Mouse (Mus musculus): ENCODE measurements at regions not wholly inside any gene's neighbourhood (a gene's known extent, or its start where the extent isn't known, plus 50 kb on each side); places are given as distances from the start of the nearest gene placed in this dataset.

GRCm38 (mm10) chr8:103950460-103950859 is 151.0 kb upstream of the Cdh5 start:
- WGBS = 52% methylated on average over 4 of the region's 4 CpGs
- Histone ChIP-seq H3K27ac (ENCODE audit: low read length) (no peak overlapping the region), H3K4me3 (ENCODE audit: low read depth, low read length) (no peak overlapping the region), H3K9ac (replicated peaks; ENCODE audit: low read depth, low read length) (no peak overlapping the region), H3K27me3 (ENCODE audit: control insufficient read depth, insufficient read depth, low read length) (no peaks in the 10 kb centered on the region), H3K4me2 (replicated peaks; ENCODE audit: low read depth, low read length) (no peak overlapping the region), H3K36me3 (ENCODE audit: control insufficient read depth, insufficient read depth, low read length) (no peaks in the 10 kb centered on the region), H3K9me3 (ENCODE audit: control insufficient read depth, low read depth, low read length) (no peaks in the 10 kb centered on the region; the same call in 1 of the 2 replicates), H3K4me1 (ENCODE audit: control insufficient read depth, insufficient read depth, low read length) (no peaks in the 10 kb centered on the region)
- no peak for ATAC-seq (ENCODE audit: insufficient number of reproducible peaks, insufficient read depth, low FRiP score, low read depth)

- WGBS = 90% methylated on average over 2 of the region's 2 CpGs
- Histone ChIP-seq H3K27me3 (ENCODE audit: control insufficient read depth, insufficient read depth, low read length) (no peaks in the 10 kb centered on the region), H3K9me3 (ENCODE audit: control insufficient read depth, low read depth, low read length) (no peaks in the 10 kb centered on the region; the same call in 1 of the 2 replicates), H3K4me2 (replicated peaks; ENCODE audit: low read depth, low read length) (no peak overlapping the region), H3K4me1 (ENCODE audit: control insufficient read depth, insufficient read depth, low read length) (no peaks in the 10 kb centered on the region), H3K27ac (ENCODE audit: low read length) (no peak overlapping the region), H3K36me3 (ENCODE audit: control insufficient read depth, insufficient read depth, low read length) (no peaks in the 10 kb centered on the region), H3K9ac (replicated peaks; ENCODE audit: low read depth, low read length) (no peak overlapping the region), H3K4me3 (ENCODE audit: low read depth, low read length) (no peak overlapping the region)
- no peak for ATAC-seq (ENCODE audit: insufficient number of reproducible peaks, insufficient read depth, low FRiP score, low read depth)
Observed at GRCm38 (mm10) chr8:103953586-103953985, 147.8 kb upstream of the Cdh5 start.

GRCm38 (mm10) chr8:103955568-103956260 is 145.7 kb upstream of the Cdh5 start:
- ATAC-seq (ENCODE audit: insufficient number of reproducible peaks, insufficient read depth, low FRiP score, low read depth) = no peak
- H3K27me3 ChIP-seq (ENCODE audit: control insufficient read depth, insufficient read depth, low read length) = no peaks in the 10 kb centered on the region
- H3K4me2 ChIP-seq (replicated peaks; ENCODE audit: low read depth, low read length) = no peak overlapping the region
- no peak overlapping the region for H3K4me3 ChIP-seq (ENCODE audit: low read depth, low read length)
- H3K9ac ChIP-seq (replicated peaks; ENCODE audit: low read depth, low read length) = no peak overlapping the region
- no peaks in the 10 kb centered on the region for H3K36me3 ChIP-seq (ENCODE audit: control insufficient read depth, insufficient read depth, low read length)
- no peaks in the 10 kb centered on the region for H3K4me1 ChIP-seq (ENCODE audit: control insufficient read depth, insufficient read depth, low read length)
- H3K9me3 ChIP-seq (ENCODE audit: control insufficient read depth, low read depth, low read length) = no peaks in the 10 kb centered on the region; the same call in 1 of the 2 replicates
- H3K27ac ChIP-seq (ENCODE audit: low read length) = no peak overlapping the region
- 72% methylated on average over 4 of the region's 4 CpGs for WGBS

- Histone ChIP-seq H3K9ac (replicated peaks; ENCODE audit: low read depth, low read length) (no peak overlapping the region), H3K9me3 (ENCODE audit: control insufficient read depth, low read depth, low read length) (no peaks in the 10 kb centered on the region), H3K4me1 (ENCODE audit: control insufficient read depth, insufficient read depth, low read length) (no peaks in the 10 kb centered on the region), H3K4me2 (replicated peaks; ENCODE audit: low read depth, low read length) (no peak overlapping the region), H3K27me3 (ENCODE audit: control insufficient read depth, insufficient read depth, low read length) (no peaks in the 10 kb centered on the region), H3K4me3 (ENCODE audit: low read depth, low read length) (no peak overlapping the region), H3K36me3 (ENCODE audit: control insufficient read depth, insufficient read depth, low read length) (no peaks in the 10 kb centered on the region), H3K27ac (ENCODE audit: low read length) (no peak overlapping the region)
- no peak for ATAC-seq (ENCODE audit: insufficient number of reproducible peaks, insufficient read depth, low FRiP score, low read depth)
- 47% methylated on average over 7 of the region's 7 CpGs for WGBS
Observed at GRCm38 (mm10) chr8:103964293-103964918, 137.0 kb upstream of the Cdh5 start.

- no peak for ATAC-seq (ENCODE audit: insufficient number of reproducible peaks, insufficient read depth, low FRiP score, low read depth)
- no peak overlapping the region for H3K27ac ChIP-seq (ENCODE audit: low read length)
Observed at GRCm38 (mm10) chr8:103969929-103970328, 131.5 kb upstream of the Cdh5 start.

GRCm38 (mm10) chr8:103970511-103970910 is 130.9 kb upstream of the Cdh5 start:
- Histone ChIP-seq H3K4me3 (ENCODE audit: low read depth, low read length) (no peak overlapping the region), H3K9ac (replicated peaks; ENCODE audit: low read depth, low read length) (no peak overlapping the region), H3K4me2 (replicated peaks; ENCODE audit: low read depth, low read length) (no peak overlapping the region), H3K4me1 (ENCODE audit: control insufficient read depth, insufficient read depth, low read length) (no peaks in the 10 kb centered on the region), H3K9me3 (ENCODE audit: control insufficient read depth, low read depth, low read length) (no peaks in the 10 kb centered on the region), H3K27me3 (ENCODE audit: control insufficient read depth, insufficient read depth, low read length) (no peaks in the 10 kb centered on the region), H3K36me3 (ENCODE audit: control insufficient read depth, insufficient read depth, low read length) (no peaks in the 10 kb centered on the region), H3K27ac (ENCODE audit: low read length) (no peak overlapping the region)
- ATAC-seq (ENCODE audit: insufficient number of reproducible peaks, insufficient read depth, low FRiP score, low read depth) = no peak
- WGBS = 83% methylated on average over 3 of the region's 3 CpGs

More at GRCm38 (mm10) chr8:103969929-103970328, 131.5 kb upstream of the Cdh5 start:
- 79% methylated on average over 5 of the region's 5 CpGs for WGBS
- H3K36me3 ChIP-seq (ENCODE audit: control insufficient read depth, insufficient read depth, low read length) = no peaks in the 10 kb centered on the region
- no peaks in the 10 kb centered on the region for H3K9me3 ChIP-seq (ENCODE audit: control insufficient read depth, low read depth, low read length)
- no peak overlapping the region for H3K9ac ChIP-seq (replicated peaks; ENCODE audit: low read depth, low read length)
- no peak overlapping the region for H3K4me2 ChIP-seq (replicated peaks; ENCODE audit: low read depth, low read length)
- H3K27me3 ChIP-seq (ENCODE audit: control insufficient read depth, insufficient read depth, low read length) = no peaks in the 10 kb centered on the region
- H3K4me1 ChIP-seq (ENCODE audit: control insufficient read depth, insufficient read depth, low read length) = no peaks in the 10 kb centered on the region
- H3K4me3 ChIP-seq (ENCODE audit: low read depth, low read length) = no peak overlapping the region

GRCm38 (mm10) chr8:103970966-103971365 is 130.5 kb upstream of the Cdh5 start:
- no peak for ATAC-seq (ENCODE audit: insufficient number of reproducible peaks, insufficient read depth, low FRiP score, low read depth)
- 85% methylated on average over 4 of the region's 4 CpGs for WGBS

GRCm38 (mm10) chr8:103976488-103976887 is 124.9 kb upstream of the Cdh5 start:
- Histone ChIP-seq H3K4me2 (replicated peaks; ENCODE audit: low read depth, low read length) (no peak overlapping the region), H3K36me3 (ENCODE audit: control insufficient read depth, insufficient read depth, low read length) (no peaks in the 10 kb centered on the region), H3K4me1 (ENCODE audit: control insufficient read depth, insufficient read depth, low read length) (no peaks in the 10 kb centered on the region), H3K9ac (replicated peaks; ENCODE audit: low read depth, low read length) (no peak overlapping the region), H3K4me3 (ENCODE audit: low read depth, low read length) (no peak overlapping the region), H3K27me3 (ENCODE audit: control insufficient read depth, insufficient read depth, low read length) (no peaks in the 10 kb centered on the region), H3K9me3 (ENCODE audit: control insufficient read depth, low read depth, low read length) (no peaks in the 10 kb centered on the region), H3K27ac (ENCODE audit: low read length) (no peak overlapping the region)
- WGBS = 76% methylated on average over 6 of the region's 6 CpGs
- ATAC-seq (ENCODE audit: insufficient number of reproducible peaks, insufficient read depth, low FRiP score, low read depth) = no peak

More at GRCm38 (mm10) chr8:103970966-103971365, 130.5 kb upstream of the Cdh5 start:
- Histone ChIP-seq H3K4me3 (ENCODE audit: low read depth, low read length) (no peak overlapping the region), H3K36me3 (ENCODE audit: control insufficient read depth, insufficient read depth, low read length) (no peaks in the 10 kb centered on the region), H3K4me2 (replicated peaks; ENCODE audit: low read depth, low read length) (no peak overlapping the region), H3K27me3 (ENCODE audit: control insufficient read depth, insufficient read depth, low read length) (no peaks in the 10 kb centered on the region), H3K27ac (ENCODE audit: low read length) (no peak overlapping the region), H3K4me1 (ENCODE audit: control insufficient read depth, insufficient read depth, low read length) (no peaks in the 10 kb centered on the region), H3K9me3 (ENCODE audit: control insufficient read depth, low read depth, low read length) (no peaks in the 10 kb centered on the region), H3K9ac (replicated peaks; ENCODE audit: low read depth, low read length) (no peak overlapping the region)
